Mouse (Mus musculus) embryonic facial prominence, embryonic 11.5 days (tissue): ENCODE measurements around the gene Gm17387. TPM values are rescaled to one million over a fixed set of nuclear protein-coding genes. Genes with fewer than 3 reads are reported as not detected.

Source experiments
- ATAC-seq: fragments of 200-750 bp; cut with Nextera tagmentation; replicated peaks from 2 replicates; pipeline ENCODE4 v1.8.0; 2017; ENCODE audit warnings: low read depth; ENCODE audit not compliant: insufficient number of reproducible peaks, low FRiP score, low TSS enrichment
- DNase-seq: peaks from one replicate; pipeline ENCODE4 v3.0.0-alpha.2; 2015; ENCODE audit warnings: low spot score
- H3K27ac ChIP-seq: fragments of 300-500 bp; sonication (generic); replicated peaks from 2 replicates; pipeline ENCODE4 v1.5.1; 2014; ENCODE audit warnings: mild to moderate bottlenecking, low read depth, low read length, control low read depth
- H3K27me3 ChIP-seq: fragments of 300-500 bp; sonication (generic); 2 replicates; pipeline ENCODE4 v1.6.1; 2014; ENCODE audit warnings: mild to moderate bottlenecking, low read length, moderate library complexity, mixed read lengths; ENCODE audit not compliant: control insufficient read depth, insufficient read depth
- H3K36me3 ChIP-seq: fragments of 300-500 bp; sonication (generic); replicated peaks from 2 replicates; pipeline ENCODE4 v1.6.1; 2014; ENCODE audit warnings: low read depth, mild to moderate bottlenecking, low read length, moderate library complexity, mixed read lengths; ENCODE audit not compliant: control insufficient read depth, insufficient read depth
- H3K4me1 ChIP-seq: fragments of 300-500 bp; sonication (generic); 2 replicates; pipeline ENCODE4 v1.6.1; 2014; ENCODE audit warnings: low read length, mixed read lengths; ENCODE audit not compliant: control insufficient read depth, insufficient read depth
- H3K4me2 ChIP-seq: fragments of 300-500 bp; sonication (generic); 2 replicates; pipeline ENCODE4 v1.6.1; 2014; ENCODE audit warnings: low read depth, mild to moderate bottlenecking, control low read depth, low read length, moderate library complexity
- H3K4me3 ChIP-seq: fragments of 300-500 bp; sonication (generic); 2 replicates; pipeline ENCODE4 v1.5.1; 2014; ENCODE audit warnings: low read depth, low read length, control low read depth
- H3K9ac ChIP-seq: fragments of 300-500 bp; sonication (generic); replicated peaks from 2 replicates; pipeline ENCODE4 v1.6.1; 2014; ENCODE audit warnings: mild to moderate bottlenecking, control low read depth, low read length
- H3K9me3 ChIP-seq: fragments of 300-500 bp; sonication (generic); replicated peaks from 2 replicates; pipeline ENCODE4 v1.6.1; 2016; ENCODE audit warnings: mild to moderate bottlenecking, low read length, inconsistent platforms, mixed read lengths; ENCODE audit not compliant: control insufficient read depth
- WGBS: fragments of 180-500 bp; shearing (Covaris S2); extraction: QIAGEN DNeasy Blood & Tissue Kit; methylation state at CpG from one replicate; pipeline ENCODE4 v1.1.7; 2014; 5-methylcytosine and 5-hydroxymethylcytosine counted together
- polyA plus RNA-seq: library from polyadenylated mRNA; unstranded; fragments of >200 nt; fragmentation: Nextera tagmentation; extraction: Ambion mirVana; gene quantifications from 2 replicates; pipeline ENCODE4 v1.2.1, GENCODE M21; 2014

The Gm17387 gene
- polyA plus RNA-seq, 1 experiment from 2014 or later = not detected

DNA sequence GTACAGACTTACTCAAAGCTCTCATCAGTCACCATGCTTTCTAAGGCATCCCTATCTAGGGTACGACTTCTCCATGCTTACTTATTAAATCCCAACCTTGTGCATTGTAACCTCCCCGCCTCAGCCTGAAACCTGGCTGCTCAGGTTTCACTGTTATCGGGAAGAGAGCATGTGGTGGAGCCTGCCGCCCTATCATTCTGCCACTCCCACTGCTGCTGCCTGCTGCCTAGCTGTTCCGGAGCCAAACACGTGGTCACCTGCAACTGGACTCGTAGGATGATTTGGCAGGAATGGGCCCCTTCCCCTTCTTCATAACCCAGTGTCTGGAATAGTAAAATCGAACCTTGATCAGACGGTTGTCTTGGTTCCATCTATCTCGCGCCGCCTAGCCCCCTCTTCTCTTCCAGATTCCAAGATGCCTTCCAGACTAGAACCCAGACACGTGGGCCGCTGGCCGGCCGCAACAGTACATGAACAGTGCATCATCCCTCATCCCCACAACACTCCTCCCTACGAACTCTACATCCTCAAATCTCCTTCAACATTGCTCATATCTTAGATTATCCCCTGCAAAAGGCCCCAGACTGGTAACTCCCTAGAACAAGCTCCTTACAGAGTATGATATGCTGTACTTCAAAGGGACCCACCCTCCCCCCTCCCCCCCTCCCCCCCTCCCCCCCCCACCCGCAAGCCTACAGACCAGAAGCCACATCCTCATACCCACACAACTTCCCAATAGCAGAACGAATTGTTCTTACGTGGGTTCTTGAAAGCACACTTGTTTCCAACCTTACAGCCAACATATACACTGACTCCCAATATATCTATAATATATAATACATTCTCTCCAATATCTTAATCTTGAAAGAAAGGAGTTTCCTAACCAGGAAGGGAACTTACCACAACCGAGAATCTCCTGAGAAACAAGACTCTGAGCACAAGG, 9.4 kb downstream of the Gm17387 start:
- ATAC-seq (no peak), DNase-seq (no peak)
- Histone ChIP-seq H3K4me3 (no peak overlapping the region), H3K27me3 (no peaks in the 10 kb centered on the region), H3K9me3 (no peaks in the 10 kb centered on the region), H3K27ac (no peak overlapping the region), H3K4me2 (no peak overlapping the region), H3K36me3 (no peaks in the 10 kb centered on the region), H3K4me1 (no peaks in the 10 kb centered on the region; the same call in 1 of the 2 replicates), H3K9ac (no peak overlapping the region)
- 80% methylated on average over 20 of the region's 21 CpGs for WGBS

DNA sequence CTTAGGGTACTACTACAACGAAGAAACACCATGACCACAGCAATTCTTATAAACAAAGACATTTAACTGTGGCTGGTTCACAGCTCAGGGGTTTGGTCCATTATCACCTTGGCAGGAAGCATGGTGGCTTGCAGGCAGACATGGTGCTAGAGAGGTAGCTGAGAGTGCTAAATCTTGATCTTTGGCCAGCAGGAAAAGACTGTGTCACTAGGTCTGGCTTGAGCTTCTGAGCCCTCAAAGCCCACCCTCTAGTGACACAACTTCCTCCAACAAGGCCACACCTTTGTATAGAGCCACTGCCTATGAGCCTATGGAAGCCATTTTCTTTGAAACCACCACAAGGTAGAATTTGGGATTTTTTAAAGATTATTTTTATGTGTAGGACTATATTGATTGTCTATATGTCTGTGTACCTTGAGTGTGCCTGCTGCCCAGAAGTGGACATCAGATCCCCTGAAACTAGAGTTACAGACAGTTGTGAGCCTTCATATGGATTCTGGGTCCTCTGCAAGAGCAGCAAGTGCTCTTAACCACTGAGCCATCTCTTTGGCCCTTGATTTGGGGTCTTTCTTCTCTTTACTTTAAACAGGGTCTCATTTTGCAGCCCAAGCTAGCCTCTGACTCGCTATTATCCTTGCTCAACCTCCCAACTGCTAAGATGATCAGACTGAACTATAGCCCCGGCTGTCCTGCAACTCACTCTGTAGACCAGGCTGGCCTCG, 10.6 kb downstream of the Gm17387 start:
- H3K9me3 ChIP-seq = no peaks in the 10 kb centered on the region
- no peak overlapping the region for H3K4me3 ChIP-seq
- ATAC-seq = no peak

GRCm38 (mm10) chr7:141040867-141041606, 12.1 kb downstream of the Gm17387 start:
- Histone ChIP-seq H3K27me3 (no peaks in the 10 kb centered on the region), H3K4me1 (no peaks in the 10 kb centered on the region; the same call in 1 of the 2 replicates), H3K27ac (peak overlapping the region; percentile 2; the same call in 1 of the 2 replicates), H3K4me2 (no peak overlapping the region; the same call in 1 of the 2 replicates), H3K9me3 (no peaks in the 10 kb centered on the region), H3K9ac (no peak overlapping the region; the same call in 1 of the 2 replicates), H3K4me3 (no peak overlapping the region), H3K36me3 (no peaks in the 10 kb centered on the region)
- no peak for DNase-seq
- no peak for ATAC-seq
- 38% methylated on average over 6 of the region's 9 CpGs for WGBS

More for the DNA sequence above, 10.6 kb downstream of the Gm17387 start:
- H3K4me2 ChIP-seq = no peak overlapping the region
- H3K4me1 ChIP-seq = no peaks in the 10 kb centered on the region; the same call in 1 of the 2 replicates
- H3K27ac ChIP-seq = no peak overlapping the region
- no peaks in the 10 kb centered on the region for H3K27me3 ChIP-seq
- whole genome bisulfite sequencing = 87% methylated on average over 4 of the region's 4 CpGs
- H3K9ac ChIP-seq = no peak overlapping the region
- no peak for DNase-seq
- no peaks in the 10 kb centered on the region for H3K36me3 ChIP-seq

DNA sequence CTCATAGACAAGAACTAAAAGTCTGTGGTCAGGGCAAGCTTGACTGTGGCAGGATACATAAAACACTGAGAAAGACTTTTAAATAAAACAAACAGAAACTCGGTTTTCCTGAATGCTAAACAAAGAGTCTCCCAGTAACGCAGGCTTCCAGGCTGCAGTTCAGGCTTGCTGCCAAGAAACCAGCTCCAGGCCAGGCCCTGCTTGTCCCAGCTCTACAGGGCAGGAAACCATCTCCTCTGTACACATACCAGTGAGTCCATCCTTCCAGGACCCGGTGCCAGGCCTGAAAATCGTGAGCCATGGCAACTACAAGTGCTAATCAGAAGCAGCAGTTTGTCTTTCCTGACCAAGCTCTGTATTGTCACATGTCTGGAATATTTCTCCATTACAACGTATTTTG, 12.7 kb downstream of the Gm17387 start:
- DNase-seq = peak; percentile 32
- no peaks in the 10 kb centered on the region for H3K36me3 ChIP-seq

DNA sequence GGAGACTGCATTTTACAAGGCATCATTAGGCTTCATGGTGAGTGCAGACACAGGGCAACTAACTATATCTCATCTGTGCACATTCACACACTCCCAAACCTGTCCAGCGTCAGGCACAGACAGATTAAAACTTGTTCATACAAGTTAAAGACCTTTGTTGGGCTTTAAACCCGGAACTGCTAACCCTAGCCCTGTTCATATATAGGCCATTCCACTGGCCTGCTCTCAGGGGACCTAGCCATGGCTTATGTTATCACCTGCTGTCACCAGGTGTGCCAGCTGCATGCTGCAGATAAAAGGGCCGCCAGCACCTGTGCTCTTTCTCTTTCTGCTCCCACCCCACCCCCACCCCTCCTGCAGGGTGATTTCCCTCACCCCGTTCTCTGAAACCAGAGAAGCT, 13.6 kb downstream of the Gm17387 start:
- no peaks in the 10 kb centered on the region for H3K27me3 ChIP-seq
- H3K9ac ChIP-seq = no peak overlapping the region
- WGBS = 44% methylated on average over 4 of the region's 4 CpGs

More for the DNA sequence above, 12.7 kb downstream of the Gm17387 start:
- Histone ChIP-seq H3K27me3 (no peaks in the 10 kb centered on the region), H3K4me2 (no peak overlapping the region), H3K27ac (peak overlapping the region; percentile 2; the same call in 1 of the 2 replicates), H3K4me3 (no peak overlapping the region), H3K9me3 (no peaks in the 10 kb centered on the region), H3K9ac (no peak overlapping the region), H3K4me1 (no peaks in the 10 kb centered on the region; the same call in 1 of the 2 replicates)
- WGBS = 30% methylated on average over 5 of the region's 5 CpGs
- ATAC-seq = no peak

GRCm38 (mm10) chr7:141046931-141047580, 18.1 kb downstream of the Gm17387 start:
- DNase-seq (no peak), ATAC-seq (no peak)
- no peaks in the 10 kb centered on the region for H3K27me3 ChIP-seq
- H3K9me3 ChIP-seq = no peaks in the 10 kb centered on the region
- H3K36me3 ChIP-seq = no peaks in the 10 kb centered on the region
- no peaks in the 10 kb centered on the region; the same call in none of the 2 replicates for H3K4me1 ChIP-seq
- no peak overlapping the region for H3K4me2 ChIP-seq
- H3K4me3 ChIP-seq = no peak overlapping the region; the same call in 1 of the 2 replicates
- no peak overlapping the region for H3K27ac ChIP-seq
- WGBS = 73% methylated on average over 6 of the region's 6 CpGs
- H3K9ac ChIP-seq = 0 out of 2 replicates have a peak overlapping the region, but pooled peaks have one; percentile 9

More for the DNA sequence above, 13.6 kb downstream of the Gm17387 start:
- no peak overlapping the region for H3K4me2 ChIP-seq
- ATAC-seq (no peak), DNase-seq (no peak)
- no peaks in the 10 kb centered on the region; the same call in 1 of the 2 replicates for H3K4me1 ChIP-seq
- H3K27ac ChIP-seq = no peak overlapping the region
- no peaks in the 10 kb centered on the region for H3K36me3 ChIP-seq
- H3K4me3 ChIP-seq = no peak overlapping the region
- H3K9me3 ChIP-seq = no peaks in the 10 kb centered on the region

DNA sequence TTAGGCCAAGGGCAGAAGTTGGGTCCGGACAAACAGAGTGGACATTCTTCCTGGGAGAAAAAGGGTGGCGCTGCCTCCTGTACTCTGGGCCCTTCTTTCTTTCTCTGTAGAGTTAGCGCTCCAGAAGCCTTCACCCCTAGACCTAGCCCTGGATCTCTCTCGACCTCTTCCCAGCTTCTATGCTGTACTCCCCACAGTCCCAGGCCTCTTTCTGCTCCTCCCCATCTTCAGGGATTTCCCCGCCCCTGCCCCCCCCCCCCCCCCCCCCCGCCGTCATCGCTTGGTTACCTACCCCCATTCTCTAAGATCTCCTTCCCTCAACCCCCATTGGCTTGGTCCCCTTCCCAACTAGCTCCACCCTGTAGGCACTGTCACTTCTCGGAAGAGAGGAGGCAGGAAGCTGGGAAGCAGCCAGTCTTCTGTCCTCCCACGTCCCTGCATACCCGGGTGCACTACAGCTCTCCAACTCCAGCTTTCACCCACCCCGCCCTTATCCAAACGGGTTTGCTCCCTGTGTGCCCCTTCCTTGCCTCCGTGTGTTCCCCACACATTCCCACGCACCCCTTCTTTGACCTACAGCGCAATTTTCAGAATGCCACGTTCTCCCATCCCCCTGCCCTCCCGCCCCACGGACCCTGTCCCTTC, 18.8 kb downstream of the Gm17387 start:
- Histone ChIP-seq H3K4me1 (no peaks in the 10 kb centered on the region; the same call in none of the 2 replicates), H3K4me2 (peak overlapping the region; percentile 82), H3K27me3 (no peaks in the 10 kb centered on the region), H3K27ac (no peak overlapping the region), H3K9ac (peak overlapping the region; percentile 39), H3K36me3 (no peaks in the 10 kb centered on the region), H3K9me3 (no peaks in the 10 kb centered on the region), H3K4me3 (peak overlapping the region; percentile 30)
- ATAC-seq (peak; percentile 72), DNase-seq (no peak)
- WGBS = 3% methylated on average over 16 of the region's 19 CpGs
